ENCODE assay signal across 7 mouse cellular contexts in the genomic region with DNA sequence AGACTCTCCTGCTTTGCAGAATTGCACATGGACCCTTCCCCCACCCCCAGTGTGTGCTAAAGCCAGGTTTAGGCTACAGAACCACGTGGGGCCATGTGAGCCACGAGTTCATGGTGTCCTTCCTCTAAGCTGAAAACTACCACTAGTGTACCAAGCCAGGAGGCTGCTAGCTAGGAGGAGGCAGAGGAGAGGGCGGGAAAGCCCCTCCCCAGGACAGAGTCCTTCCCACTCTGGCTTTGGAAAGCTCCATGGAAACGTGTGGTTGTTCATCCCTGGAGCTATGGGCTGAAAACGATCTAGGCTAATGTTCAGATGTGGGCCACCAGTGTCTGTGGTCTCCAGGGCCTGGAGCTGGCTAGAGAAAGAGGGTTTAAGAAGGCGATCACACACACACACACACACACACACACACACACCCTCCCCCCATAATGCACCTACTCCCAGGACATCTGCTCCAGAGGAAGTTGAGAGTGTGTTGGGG. TPM values are rescaled to one million over a fixed set of nuclear protein-coding genes. Genes with fewer than 3 reads are reported as not detected.
DNase-seq lines count a peak whose midpoint lies in the region; ATAC-seq and TF ChIP-seq lines count a peak whose summit lies in the region.

No protein-coding gene starts in this region.

- TF ChIP-seq CTCF in hindbrain, postnatal 0 days (IDR thresholded peaks at IDR 0.05; ENCODE audit: low read depth): no peak

- peak overlapping the region; percentile 68 for H3K4me2 ChIP-seq in midbrain, embryonic 12.5 days (replicated peaks)
- no peak overlapping the region for H3K4me2 ChIP-seq in midbrain, embryonic 11.5 days
- peak overlapping the region; percentile 82 for H3K4me2 ChIP-seq in hindbrain, postnatal 0 days (ENCODE audit: low read depth, low read length)
- peak overlapping the region; percentile 84 for H3K4me2 ChIP-seq in neural tube, embryonic 15.5 days

- H3K27ac ChIP-seq in midbrain, embryonic 12.5 days (replicated peaks): no peak overlapping the region
- H3K27ac ChIP-seq in midbrain, embryonic 11.5 days (ENCODE audit: low read depth, low read length): no peak overlapping the region
- H3K27ac ChIP-seq in embryonic facial prominence, embryonic 10.5 days (replicated peaks): no peak overlapping the region
- H3K27ac ChIP-seq in hindbrain, postnatal 0 days: peak overlapping the region; percentile 81; the same call in 1 of the 2 replicates
- no peak overlapping the region for H3K27ac ChIP-seq in neural tube, embryonic 15.5 days (replicated peaks)

- 44% methylated on average over 6 of the region's 6 CpGs for WGBS in midbrain, embryonic 12.5 days
- 51% methylated on average over 6 of the region's 6 CpGs for WGBS in midbrain, embryonic 11.5 days
- WGBS in embryonic facial prominence, embryonic 10.5 days: 53% methylated on average over 6 of the region's 6 CpGs
- 33% methylated on average over 6 of the region's 6 CpGs for WGBS in hindbrain, postnatal 0 days
- WGBS in neural tube, embryonic 15.5 days: 35% methylated on average over 6 of the region's 6 CpGs

- H3K4me3 ChIP-seq in midbrain, embryonic 12.5 days: 0 out of 2 replicates have a peak overlapping the region, but pooled peaks have one; percentile 41
- no peak overlapping the region for H3K4me3 ChIP-seq in midbrain, embryonic 11.5 days (ENCODE audit: low read depth, low read length)
- H3K4me3 ChIP-seq in embryonic facial prominence, embryonic 10.5 days: peak overlapping the region; percentile 11; the same call in 1 of the 2 replicates
- peak overlapping the region; percentile 48 for H3K4me3 ChIP-seq in hindbrain, postnatal 0 days (ENCODE audit: low read length)
- H3K4me3 ChIP-seq in neural tube, embryonic 15.5 days (replicated peaks): peak overlapping the region; percentile 60

- H3K9ac ChIP-seq in midbrain, embryonic 12.5 days (replicated peaks): no peak overlapping the region
- no peak overlapping the region for H3K9ac ChIP-seq in midbrain, embryonic 11.5 days (ENCODE audit: low read length)
- H3K9ac ChIP-seq in hindbrain, postnatal 0 days (replicated peaks; ENCODE audit: low read length): peak overlapping the region; percentile 64
- peak overlapping the region; percentile 62 for H3K9ac ChIP-seq in neural tube, embryonic 15.5 days (replicated peaks)

- no peak for DNase-seq in midbrain, embryonic 11.5 days (ENCODE audit: low spot score, missing footprints)
- DNase-seq in embryonic facial prominence, embryonic 10.5 days (ENCODE audit: low spot score): no peak
- no peak for DNase-seq in hindbrain, postnatal 0 days (ENCODE audit: low spot score)
- DNase-seq in lung, adult 18-20 months: no peak
- DNase-seq in heart, adult 9 months (ENCODE audit: low spot score in 2 of 2): no peak

- peaks cover 47% of the 10 kb centered on the region for H3K4me1 ChIP-seq in midbrain, embryonic 12.5 days
- H3K4me1 ChIP-seq in midbrain, embryonic 11.5 days (ENCODE audit: control insufficient read depth, insufficient read depth, low read length): peaks cover 20% of the 10 kb centered on the region
- peaks cover 64% of the 10 kb centered on the region for H3K4me1 ChIP-seq in embryonic facial prominence, embryonic 10.5 days
- H3K4me1 ChIP-seq in hindbrain, postnatal 0 days (ENCODE audit: insufficient read depth, low read length): peaks cover 33% of the 10 kb centered on the region
- peaks cover 76% of the 10 kb centered on the region for H3K4me1 ChIP-seq in neural tube, embryonic 15.5 days

- peaks cover 58% of the 10 kb centered on the region for H3K27me3 ChIP-seq in midbrain, embryonic 12.5 days
- peaks cover 57% of the 10 kb centered on the region for H3K27me3 ChIP-seq in midbrain, embryonic 11.5 days (ENCODE audit: control insufficient read depth, insufficient read depth, low read length)
- H3K27me3 ChIP-seq in embryonic facial prominence, embryonic 10.5 days (replicated peaks; ENCODE audit: low read depth, poor library complexity, severe bottlenecking): peaks cover 58% of the 10 kb centered on the region
- H3K27me3 ChIP-seq in hindbrain, postnatal 0 days (ENCODE audit: insufficient read depth, low read length): peaks cover 38% of the 10 kb centered on the region
- H3K27me3 ChIP-seq in neural tube, embryonic 15.5 days (replicated peaks): peaks cover 48% of the 10 kb centered on the region

- ATAC-seq in midbrain, embryonic 12.5 days (ENCODE audit: low FRiP score, low read depth): no peak
- ATAC-seq in midbrain, embryonic 11.5 days (ENCODE audit: low FRiP score): no peak
- no peak for ATAC-seq in hindbrain, postnatal 0 days
- peak; percentile 3; the same call in 1 of the 2 replicates for ATAC-seq in neural tube, embryonic 15.5 days (ENCODE audit: low FRiP score)

- H3K9me3 ChIP-seq in midbrain, embryonic 12.5 days: no peaks in the 10 kb centered on the region
- H3K9me3 ChIP-seq in midbrain, embryonic 11.5 days (ENCODE audit: control insufficient read depth, low read length): no peaks in the 10 kb centered on the region
- H3K9me3 ChIP-seq in embryonic facial prominence, embryonic 10.5 days: no peaks in the 10 kb centered on the region
- H3K9me3 ChIP-seq in hindbrain, postnatal 0 days (ENCODE audit: low read length): no peaks in the 10 kb centered on the region
- H3K9me3 ChIP-seq in neural tube, embryonic 15.5 days (replicated peaks): no peaks in the 10 kb centered on the region

- H3K36me3 ChIP-seq in midbrain, embryonic 12.5 days: peaks cover 28% of the 10 kb centered on the region
- peaks cover 4% of the 10 kb centered on the region for H3K36me3 ChIP-seq in midbrain, embryonic 11.5 days (ENCODE audit: control insufficient read depth, insufficient read depth, low read length)
- H3K36me3 ChIP-seq in embryonic facial prominence, embryonic 10.5 days (replicated peaks): peaks cover 30% of the 10 kb centered on the region
- H3K36me3 ChIP-seq in hindbrain, postnatal 0 days (ENCODE audit: insufficient read depth, low read length): peaks cover 17% of the 10 kb centered on the region; the same call in 1 of the 2 replicates
- peaks cover 37% of the 10 kb centered on the region for H3K36me3 ChIP-seq in neural tube, embryonic 15.5 days

RNA-seq across cellular contexts. Expression of a gene that starts 0.9 kb away (rescaled TPM):
- 1.8 and 1.9 TPM in 2 replicates for polyA plus RNA-seq in midbrain, embryonic 12.5 days (2016; fragmentation: Nextera tagmentation; extraction: Ambion mirVana)
- 0.07 and 0.10 TPM in 2 replicates for polyA plus RNA-seq in midbrain, embryonic 11.5 days (2014; fragmentation: Nextera tagmentation; extraction: Ambion mirVana)
- 0.05 and 0.16 TPM in 2 replicates for polyA plus RNA-seq in embryonic facial prominence, embryonic 10.5 days (2016; fragmentation: Nextera tagmentation; extraction: Ambion mirVana)
- total RNA-seq in hindbrain, postnatal 0 days (2014; rRNA removed): 22.4 and 29.1 TPM in 2 replicates
- 18.8 and 19.8 TPM in 2 replicates for polyA plus RNA-seq in hindbrain, postnatal 0 days (2015; fragmentation: Nextera tagmentation; extraction: Ambion mirVana)
- 14.5 and 18.9 TPM in 2 replicates for polyA plus RNA-seq in neural tube, embryonic 15.5 days (2015; fragmentation: Nextera tagmentation; extraction: Ambion mirVana)

RNA-seq across cellular contexts. Expression of a gene that starts 5.6 kb away (rescaled TPM):
- 166 and 173 TPM in 2 replicates for polyA plus RNA-seq in midbrain, embryonic 12.5 days (2016; fragmentation: Nextera tagmentation; extraction: Ambion mirVana)
- 158 and 159 TPM in 2 replicates for polyA plus RNA-seq in midbrain, embryonic 11.5 days (2014; fragmentation: Nextera tagmentation; extraction: Ambion mirVana)
- polyA plus RNA-seq in embryonic facial prominence, embryonic 10.5 days (2016; fragmentation: Nextera tagmentation; extraction: Ambion mirVana): 146 and 155 TPM in 2 replicates
- 35.4 and 48.2 TPM in 2 replicates for total RNA-seq in hindbrain, postnatal 0 days (2014; rRNA removed)
- polyA plus RNA-seq in hindbrain, postnatal 0 days (2015; fragmentation: Nextera tagmentation; extraction: Ambion mirVana): 232 and 242 TPM in 2 replicates
- 159 and 181 TPM in 2 replicates for polyA plus RNA-seq in neural tube, embryonic 15.5 days (2015; fragmentation: Nextera tagmentation; extraction: Ambion mirVana)

RNA-seq across cellular contexts. Expression of a gene that starts 6.0 kb away (rescaled TPM):
- 5.1 and 7.2 TPM in 2 replicates for polyA plus RNA-seq in midbrain, embryonic 12.5 days (2016; fragmentation: Nextera tagmentation; extraction: Ambion mirVana)
- 1.4 and 2.2 TPM in 2 replicates for polyA plus RNA-seq in midbrain, embryonic 11.5 days (2014; fragmentation: Nextera tagmentation; extraction: Ambion mirVana)
- polyA plus RNA-seq in embryonic facial prominence, embryonic 10.5 days (2016; fragmentation: Nextera tagmentation; extraction: Ambion mirVana): 1.9 and 7.7 TPM in 2 replicates
- total RNA-seq in hindbrain, postnatal 0 days (2014; rRNA removed): 1.2 and 2.5 TPM in 2 replicates
- 1.2 and 2.0 TPM in 2 replicates for polyA plus RNA-seq in hindbrain, postnatal 0 days (2015; fragmentation: Nextera tagmentation; extraction: Ambion mirVana)
- 2.3 and 33.0 TPM in 2 replicates for polyA plus RNA-seq in neural tube, embryonic 15.5 days (2015; fragmentation: Nextera tagmentation; extraction: Ambion mirVana)

RNA-seq across cellular contexts. Expression of a gene that starts 23.0 kb away (rescaled TPM):
- 362 and 366 TPM in 2 replicates for polyA plus RNA-seq in midbrain, embryonic 12.5 days (2016; fragmentation: Nextera tagmentation; extraction: Ambion mirVana)
- polyA plus RNA-seq in midbrain, embryonic 11.5 days (2014; fragmentation: Nextera tagmentation; extraction: Ambion mirVana): 385 TPM in 2 replicates
- polyA plus RNA-seq in embryonic facial prominence, embryonic 10.5 days (2016; fragmentation: Nextera tagmentation; extraction: Ambion mirVana): 310 and 316 TPM in 2 replicates
- 159 and 274 TPM in 2 replicates for total RNA-seq in hindbrain, postnatal 0 days (2014; rRNA removed)
- 394 and 413 TPM in 2 replicates for polyA plus RNA-seq in hindbrain, postnatal 0 days (2015; fragmentation: Nextera tagmentation; extraction: Ambion mirVana)
- polyA plus RNA-seq in neural tube, embryonic 15.5 days (2015; fragmentation: Nextera tagmentation; extraction: Ambion mirVana): 400 and 433 TPM in 2 replicates

RNA-seq across cellular contexts. Expression of a gene that starts 27.7 kb away (rescaled TPM):
- polyA plus RNA-seq in midbrain, embryonic 12.5 days (2016; fragmentation: Nextera tagmentation; extraction: Ambion mirVana): 69.3 and 71.0 TPM in 2 replicates
- polyA plus RNA-seq in midbrain, embryonic 11.5 days (2014; fragmentation: Nextera tagmentation; extraction: Ambion mirVana): 49.2 and 51.2 TPM in 2 replicates
- polyA plus RNA-seq in embryonic facial prominence, embryonic 10.5 days (2016; fragmentation: Nextera tagmentation; extraction: Ambion mirVana): 77.1 and 78.2 TPM in 2 replicates
- total RNA-seq in hindbrain, postnatal 0 days (2014; rRNA removed): 71.8 and 74.9 TPM in 2 replicates
- polyA plus RNA-seq in hindbrain, postnatal 0 days (2015; fragmentation: Nextera tagmentation; extraction: Ambion mirVana): 53.0 and 62.4 TPM in 2 replicates
- 66.8 and 69.6 TPM in 2 replicates for polyA plus RNA-seq in neural tube, embryonic 15.5 days (2015; fragmentation: Nextera tagmentation; extraction: Ambion mirVana)

Comparison
In these comparisons a context has a peak if more than half of its experiments do, and no peak if none do; other contexts are left out.
1. H3K9ac ChIP-seq: peak in hindbrain, postnatal 0 days (single experiment) and neural tube, embryonic 15.5 days (single experiment); none in midbrain, embryonic 12.5 days (single experiment) and midbrain, embryonic 11.5 days (single experiment).